Mouse (Mus musculus) kidney, embryonic 14.5 days (tissue): ENCODE results near the gene Stard13. TPM values are rescaled to one million over a fixed set of nuclear protein-coding genes. Genes with fewer than 3 reads are reported as not detected.
A peak's percentile ranks its signal among the peaks of the same experiment; 100 is the strongest.

Source experiments
- ATAC-seq: fragments of 200-750 bp; cut with Nextera tagmentation; 2 replicates; pipeline ENCODE4 v1.8.0; 2017; ENCODE audit warnings: moderate number of reproducible peaks, mild to moderate bottlenecking, moderate TSS enrichment, moderate library complexity; ENCODE audit not compliant: low FRiP score, low TSS enrichment
- H3K27ac ChIP-seq: fragments of 300-500 bp; sonication (generic); 2 replicates; pipeline ENCODE4 v1.5.1; 2014; ENCODE audit warnings: low read depth, mild to moderate bottlenecking, low read length, moderate library complexity, mixed read lengths
- H3K27me3 ChIP-seq: fragments of 300-500 bp; sonication (generic); 2 replicates; pipeline ENCODE4 v1.6.1; 2014; ENCODE audit warnings: mild to moderate bottlenecking, low read length; ENCODE audit not compliant: control insufficient read depth, insufficient read depth
- H3K36me3 ChIP-seq: fragments of 300-500 bp; sonication (generic); 2 replicates; pipeline ENCODE4 v1.6.1; 2014; ENCODE audit warnings: low read length, mixed read lengths; ENCODE audit not compliant: control insufficient read depth, insufficient read depth
- H3K4me1 ChIP-seq: fragments of 300-500 bp; sonication (generic); 2 replicates; pipeline ENCODE4 v1.6.1; 2014; ENCODE audit warnings: low read length, mixed read lengths; ENCODE audit not compliant: control insufficient read depth, insufficient read depth
- H3K4me2 ChIP-seq: fragments of 300-500 bp; sonication (generic); replicated peaks from 2 replicates; pipeline ENCODE4 v1.6.1; 2014; ENCODE audit warnings: low read depth, mild to moderate bottlenecking, low read length
- H3K4me3 ChIP-seq: fragments of 300-500 bp; sonication (generic); 2 replicates; pipeline ENCODE4 v1.5.1; 2014; ENCODE audit warnings: mild to moderate bottlenecking, low read length
- H3K9ac ChIP-seq: fragments of 300-500 bp; sonication (generic); 2 replicates; pipeline ENCODE4 v1.6.1; 2014; ENCODE audit warnings: low read depth, mild to moderate bottlenecking, low read length, moderate library complexity
- H3K9me3 ChIP-seq: fragments of 300-500 bp; sonication (generic); 2 replicates; pipeline ENCODE4 v1.6.1; 2016; ENCODE audit warnings: low read length; ENCODE audit not compliant: control insufficient read depth
- WGBS: fragments of 180-500 bp; shearing (Covaris S2); extraction: QIAGEN DNeasy Blood & Tissue Kit; methylation state at CpG from one replicate; pipeline ENCODE4 v1.1.7; 2014; 5-methylcytosine and 5-hydroxymethylcytosine counted together
- polyA plus RNA-seq: library from polyadenylated mRNA; unstranded; fragments of >200 nt; fragmentation: Nextera tagmentation; extraction: Ambion mirVana; gene quantifications from 2 replicates; pipeline ENCODE4 v1.2.1, GENCODE M21; 2014

Gene Stard13
- polyA plus RNA-seq: 6.1 and 7.4 TPM in 2 replicates

- H3K27me3 ChIP-seq: no peaks in the 10 kb centered on the region
- peak; percentile 89 for ATAC-seq
- H3K4me1 ChIP-seq: peaks cover 4% of the 10 kb centered on the region; the same call in 1 of the 2 replicates
- no peaks in the 10 kb centered on the region for H3K9me3 ChIP-seq
- WGBS: under 1% methylated on average over 49 of the region's 49 CpGs
- no peak within 1 kb of the TSS for H3K27ac ChIP-seq
- H3K36me3 ChIP-seq: no peaks in the 10 kb centered on the region
- peak within 1 kb of the TSS; percentile 98 for H3K4me2 ChIP-seq
- H3K9ac ChIP-seq: peak within 1 kb of the TSS; percentile 69
- peak within 1 kb of the TSS; percentile 59 for H3K4me3 ChIP-seq
Measured at GRCm38 (mm10) chr5:151233400-151234031, at the start of gene Stard13. TSS of gene Stard13 (minus strand) at chr5:151233836.

GRCm38 (mm10) chr5:151279531-151279930 lies 45.9 kb upstream of the Stard13 start:
- ATAC-seq: no peak
- H3K9ac ChIP-seq: no peak overlapping the region
- 77% methylated on average over 7 of the region's 7 CpGs for WGBS
- no peaks in the 10 kb centered on the region for H3K27me3 ChIP-seq
- no peaks in the 10 kb centered on the region for H3K36me3 ChIP-seq
- H3K4me1 ChIP-seq: no peaks in the 10 kb centered on the region
- no peak overlapping the region for H3K4me2 ChIP-seq
- H3K4me3 ChIP-seq: no peak overlapping the region
- no peak overlapping the region for H3K27ac ChIP-seq
- no peaks in the 10 kb centered on the region for H3K9me3 ChIP-seq

- 63% methylated on average over 6 of the region's 6 CpGs for WGBS
- Histone ChIP-seq H3K4me3 (no peak overlapping the region), H3K4me1 (no peaks in the 10 kb centered on the region), H3K9ac (no peak overlapping the region), H3K9me3 (no peaks in the 10 kb centered on the region), H3K36me3 (no peaks in the 10 kb centered on the region), H3K4me2 (no peak overlapping the region), H3K27me3 (no peaks in the 10 kb centered on the region), H3K27ac (no peak overlapping the region)
- ATAC-seq: no peak
Measured at GRCm38 (mm10) chr5:151277927-151278326, 44.3 kb upstream of the Stard13 start.

GRCm38 (mm10) chr5:151275986-151276385 lies 42.4 kb upstream of the Stard13 start:
- Histone ChIP-seq H3K9me3 (no peaks in the 10 kb centered on the region), H3K4me1 (no peaks in the 10 kb centered on the region), H3K36me3 (no peaks in the 10 kb centered on the region), H3K4me3 (no peak overlapping the region), H3K27ac (no peak overlapping the region), H3K4me2 (no peak overlapping the region), H3K27me3 (no peaks in the 10 kb centered on the region), H3K9ac (no peak overlapping the region)
- WGBS: 91% methylated on average over 2 of the region's 2 CpGs
- no peak for ATAC-seq

- H3K4me2 ChIP-seq: no peak overlapping the region
- no peaks in the 10 kb centered on the region for H3K4me1 ChIP-seq
- no peak overlapping the region for H3K9ac ChIP-seq
- no peaks in the 10 kb centered on the region for H3K36me3 ChIP-seq
- no peaks in the 10 kb centered on the region for H3K27me3 ChIP-seq
- 64% methylated on average over 6 of the region's 6 CpGs for WGBS
- H3K9me3 ChIP-seq: no peaks in the 10 kb centered on the region
- H3K27ac ChIP-seq: no peak overlapping the region
- no peak for ATAC-seq
- no peak overlapping the region for H3K4me3 ChIP-seq
Measured at GRCm38 (mm10) chr5:151274265-151274664, 40.6 kb upstream of the Stard13 start.

- H3K9me3 ChIP-seq: no peaks in the 10 kb centered on the region
- no peak overlapping the region for H3K4me3 ChIP-seq
- H3K4me1 ChIP-seq: no peaks in the 10 kb centered on the region
- ATAC-seq: no peak
- no peak overlapping the region for H3K4me2 ChIP-seq
- no peak overlapping the region for H3K9ac ChIP-seq
- no peaks in the 10 kb centered on the region for H3K36me3 ChIP-seq
- no peaks in the 10 kb centered on the region for H3K27me3 ChIP-seq
- no peak overlapping the region for H3K27ac ChIP-seq
- WGBS: 93% methylated on average over 5 of the region's 5 CpGs
Measured at GRCm38 (mm10) chr5:151270815-151271214, 37.2 kb upstream of the Stard13 start.

GRCm38 (mm10) chr5:151266896-151267634 lies 33.4 kb upstream of the Stard13 start:
- Histone ChIP-seq H3K36me3 (no peaks in the 10 kb centered on the region), H3K9ac (no peak overlapping the region), H3K27ac (no peak overlapping the region), H3K27me3 (no peaks in the 10 kb centered on the region), H3K4me3 (no peak overlapping the region), H3K9me3 (no peaks in the 10 kb centered on the region), H3K4me2 (no peak overlapping the region), H3K4me1 (no peaks in the 10 kb centered on the region)
- no peak for ATAC-seq
- 89% methylated on average over 14 of the region's 14 CpGs for WGBS

- Histone ChIP-seq H3K27me3 (no peaks in the 10 kb centered on the region), H3K9ac (no peak overlapping the region), H3K9me3 (no peaks in the 10 kb centered on the region), H3K4me1 (no peaks in the 10 kb centered on the region), H3K4me2 (no peak overlapping the region), H3K36me3 (no peaks in the 10 kb centered on the region), H3K4me3 (no peak overlapping the region), H3K27ac (no peak overlapping the region)
- ATAC-seq: no peak
- 79% methylated on average over 2 of the region's 2 CpGs for WGBS
Measured at GRCm38 (mm10) chr5:151261558-151261957, 27.9 kb upstream of the Stard13 start.

- no peak overlapping the region for H3K4me3 ChIP-seq
- 70% methylated on average over 8 of the region's 8 CpGs for WGBS
- H3K4me1 ChIP-seq: peaks cover 14% of the 10 kb centered on the region; the same call in 1 of the 2 replicates
- no peaks in the 10 kb centered on the region for H3K9me3 ChIP-seq
- no peak overlapping the region for H3K27ac ChIP-seq
- H3K36me3 ChIP-seq: no peaks in the 10 kb centered on the region
- no peak for ATAC-seq
- no peak overlapping the region for H3K9ac ChIP-seq
- no peak overlapping the region for H3K4me2 ChIP-seq
- no peaks in the 10 kb centered on the region for H3K27me3 ChIP-seq
Measured at GRCm38 (mm10) chr5:151252213-151252612, 18.6 kb upstream of the Stard13 start.
